Mouse (Mus musculus): ENCODE measurements around the gene Mapk1ip1. TPM values are rescaled to one million over a fixed set of nuclear protein-coding genes. Genes with fewer than 3 reads are reported as not detected.

The Mapk1ip1 gene
- polyA plus RNA-seq, 1 experiment from 2014 or later, result 12.7 TPM

DNA sequence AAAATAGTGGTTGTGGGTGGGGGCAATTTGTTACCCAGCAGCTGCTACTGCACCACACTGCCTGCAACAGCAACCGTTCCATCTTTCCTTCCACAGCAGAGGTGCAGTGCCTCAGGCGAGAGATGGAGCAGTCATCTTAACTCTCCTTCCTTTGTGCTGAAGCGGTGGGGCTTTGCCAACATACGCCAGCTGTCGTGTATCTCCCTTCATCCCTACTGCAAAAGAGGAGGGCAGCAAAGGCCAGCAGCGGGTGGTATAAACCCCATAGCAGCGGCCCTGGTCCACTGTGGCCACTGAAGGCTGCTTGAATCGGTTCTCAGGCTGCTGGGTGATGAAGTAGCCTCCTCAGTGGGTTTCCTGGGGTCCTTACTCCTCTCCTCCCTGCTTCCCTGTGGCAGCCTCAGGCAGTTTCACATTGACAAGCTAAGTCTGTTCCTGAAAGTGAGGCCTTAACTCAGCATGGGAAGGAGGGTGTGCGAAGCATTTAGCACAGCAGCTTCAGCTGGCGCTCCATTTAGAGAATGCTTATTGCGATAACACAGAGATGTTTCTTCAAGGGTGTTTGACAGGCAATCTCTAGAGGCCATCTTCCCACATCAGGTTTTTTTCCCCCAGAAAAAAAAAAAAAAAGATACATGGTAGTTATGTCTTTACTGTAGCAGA is 32.7 kb downstream of the Mapk1ip1 start:
- Histone ChIP-seq H3K9me3 (ENCODE audit: control insufficient read depth, low read length) (no peaks in the 10 kb centered on the region), H3K4me3 (ENCODE audit: low read length) (no peak overlapping the region), H3K27me3 (ENCODE audit: control insufficient read depth, insufficient read depth, low read length) (no peaks in the 10 kb centered on the region; the same call in 1 of the 2 replicates), H3K4me1 (ENCODE audit: control insufficient read depth, insufficient read depth, low read length) (no peaks in the 10 kb centered on the region), H3K36me3 (ENCODE audit: control insufficient read depth, insufficient read depth, low read length) (no peaks in the 10 kb centered on the region), H3K27ac (ENCODE audit: low read depth, low read length) (no peak overlapping the region; the same call in 1 of the 2 replicates), H3K4me2 (replicated peaks; ENCODE audit: low read depth, low read length) (no peak overlapping the region), H3K9ac (ENCODE audit: low read depth, low read length) (no peak overlapping the region)
- no peak for ATAC-seq (ENCODE audit: low FRiP score, low TSS enrichment)
- 65% methylated on average over 11 of the region's 11 CpGs for WGBS

DNA sequence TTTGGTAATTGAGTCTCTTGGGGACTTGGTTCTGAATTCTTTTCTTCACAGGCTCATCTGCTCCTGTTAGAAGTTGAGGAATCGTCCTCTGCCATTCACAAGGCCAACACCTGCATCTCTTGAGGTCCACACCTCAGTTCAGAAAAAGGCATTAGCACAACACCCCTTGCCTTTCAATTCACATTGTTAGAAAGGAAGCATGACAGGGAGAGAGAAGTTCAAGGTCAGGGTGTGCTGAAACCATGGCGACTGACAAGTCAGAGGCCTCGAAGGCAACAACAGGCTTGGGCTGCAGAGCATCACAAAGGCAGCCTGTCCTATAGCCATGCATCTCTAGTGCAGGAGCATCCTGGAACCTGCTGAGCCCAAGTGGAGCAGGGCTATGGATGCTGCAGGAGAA is 38.9 kb downstream of the Mapk1ip1 start:
- H3K9ac ChIP-seq (ENCODE audit: low read depth, low read length), result no peak overlapping the region
- no peak overlapping the region for H3K4me3 ChIP-seq (ENCODE audit: low read length)
- H3K27ac ChIP-seq (ENCODE audit: low read depth, low read length), result no peak overlapping the region
- no peaks in the 10 kb centered on the region for H3K36me3 ChIP-seq (ENCODE audit: control insufficient read depth, insufficient read depth, low read length)
- WGBS, result 84% methylated on average over 3 of the region's 3 CpGs
- H3K4me1 ChIP-seq (ENCODE audit: control insufficient read depth, insufficient read depth, low read length), result no peaks in the 10 kb centered on the region
- no peaks in the 10 kb centered on the region for H3K27me3 ChIP-seq (ENCODE audit: control insufficient read depth, insufficient read depth, low read length)
- H3K9me3 ChIP-seq (ENCODE audit: control insufficient read depth, low read length), result peaks cover 10% of the 10 kb centered on the region
- no peak overlapping the region for H3K4me2 ChIP-seq (replicated peaks; ENCODE audit: low read depth, low read length)
- ATAC-seq (ENCODE audit: low FRiP score, low TSS enrichment), result no peak

DNA sequence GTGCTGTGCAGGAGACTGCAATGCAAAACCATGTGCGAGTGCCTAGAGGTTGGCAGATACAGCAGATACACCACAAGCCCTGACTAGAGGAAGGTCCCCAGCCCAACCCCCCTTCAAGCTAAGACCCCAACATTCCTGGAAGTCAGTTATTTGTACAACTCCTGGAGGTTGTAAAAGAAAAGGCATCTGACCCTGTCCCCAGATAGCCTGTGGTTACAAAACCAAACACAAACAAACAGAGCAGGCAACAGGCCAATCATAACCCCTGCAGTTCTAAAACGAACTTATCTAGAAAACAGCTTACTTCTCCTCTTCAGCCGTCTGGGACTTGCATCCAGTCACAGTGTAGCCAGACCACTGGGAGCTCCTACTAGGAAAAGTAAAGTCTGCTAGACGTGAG is 42.7 kb downstream of the Mapk1ip1 start:
- no peak overlapping the region for H3K27ac ChIP-seq (ENCODE audit: low read depth, low read length)
- H3K9ac ChIP-seq (ENCODE audit: low read depth, low read length), result no peak overlapping the region
- no peaks in the 10 kb centered on the region for H3K27me3 ChIP-seq (ENCODE audit: control insufficient read depth, insufficient read depth, low read length)
- 28% methylated on average over 4 of the region's 4 CpGs for WGBS
- H3K4me2 ChIP-seq (replicated peaks; ENCODE audit: low read depth, low read length), result no peak overlapping the region
- peaks cover 10% of the 10 kb centered on the region for H3K9me3 ChIP-seq (ENCODE audit: control insufficient read depth, low read length)
- no peaks in the 10 kb centered on the region for H3K4me1 ChIP-seq (ENCODE audit: control insufficient read depth, insufficient read depth, low read length)
- ATAC-seq (ENCODE audit: low FRiP score, low TSS enrichment), result no peak
- no peak overlapping the region for H3K4me3 ChIP-seq (ENCODE audit: low read length)
- H3K36me3 ChIP-seq (ENCODE audit: control insufficient read depth, insufficient read depth, low read length), result no peaks in the 10 kb centered on the region

DNA sequence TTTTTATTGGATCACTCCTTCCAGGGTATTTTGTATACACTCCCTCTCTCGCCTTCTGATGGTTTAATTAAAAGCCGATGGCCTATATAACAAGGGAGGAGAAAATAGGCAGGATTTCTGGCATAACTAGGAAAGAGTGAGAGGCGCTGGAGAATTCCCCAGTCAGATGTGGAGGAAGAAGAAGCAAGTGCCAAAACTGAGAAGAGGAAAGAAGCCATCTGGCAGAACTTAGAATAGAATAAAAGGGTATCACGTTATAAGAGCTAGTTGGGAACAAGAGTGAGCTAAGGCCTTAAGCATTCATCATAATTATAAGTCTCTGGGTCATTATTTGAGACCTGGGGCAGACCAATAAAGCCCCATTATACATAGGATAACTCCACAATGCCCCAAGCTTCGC is 58.0 kb downstream of the Mapk1ip1 start:
- Histone ChIP-seq H3K4me3 (ENCODE audit: low read length) (no peak overlapping the region), H3K27ac (ENCODE audit: low read depth, low read length) (no peak overlapping the region), H3K36me3 (ENCODE audit: control insufficient read depth, insufficient read depth, low read length) (no peaks in the 10 kb centered on the region), H3K4me2 (replicated peaks; ENCODE audit: low read depth, low read length) (no peak overlapping the region), H3K4me1 (ENCODE audit: control insufficient read depth, insufficient read depth, low read length) (no peaks in the 10 kb centered on the region), H3K9ac (ENCODE audit: low read depth, low read length) (no peak overlapping the region), H3K9me3 (ENCODE audit: control insufficient read depth, low read length) (no peaks in the 10 kb centered on the region), H3K27me3 (ENCODE audit: control insufficient read depth, insufficient read depth, low read length) (no peaks in the 10 kb centered on the region)
- no peak for ATAC-seq (ENCODE audit: low FRiP score, low TSS enrichment)
- 77% methylated on average over 5 of the region's 5 CpGs for WGBS

Other genes starting within 250 kb of the Mapk1ip1 start
- gene Ppp2r2d, start 194 bp downstream of the Mapk1ip1 start, polyA plus RNA-seq (2014; fragmentation: Nextera tagmentation; extraction: Ambion mirVana), result 40.8 and 48.5 TPM in 2 replicates
- gene Bnip3, start 63.2 kb upstream of the Mapk1ip1 start, polyA plus RNA-seq (2014; fragmentation: Nextera tagmentation; extraction: Ambion mirVana), result 78.5 and 84.8 TPM in 2 replicates
- 0.14 and 0.42 TPM in 2 replicates for gene Jakmip3, start 94.5 kb upstream of the Mapk1ip1 start, polyA plus RNA-seq (2014; fragmentation: Nextera tagmentation; extraction: Ambion mirVana)
- 17.5 and 21.6 TPM in 2 replicates for gene Dpysl4, start 239.7 kb upstream of the Mapk1ip1 start, polyA plus RNA-seq (2014; fragmentation: Nextera tagmentation; extraction: Ambion mirVana)